Mouse (Mus musculus) spleen, adult 2 months (tissue): ENCODE measurements around the gene Rora. TPM values are rescaled to one million over a fixed set of nuclear protein-coding genes. Genes with fewer than 3 reads are reported as not detected.

Experiments used
- DNase-seq, 2 experiments: peaks; one replicate each; pipeline versions ENCODE4 v3.0.0 to v3.0.0-alpha.2; 2012 to 2021; ENCODE audit warnings: low spot score in 2 of 2, low read depth in 1 of 2
- H3K27ac ChIP-seq: fragments of 200-500 bp; 2 replicates; pipeline ENCODE4 v1.5.1; 2012; ENCODE audit warnings: low read length, inconsistent platforms; ENCODE audit not compliant: insufficient read depth
- H3K27me3 ChIP-seq: fragments of 200-500 bp; 2 replicates; pipeline ENCODE4 v1.6.1; 2012; ENCODE audit warnings: mild to moderate bottlenecking, moderate library complexity, low read length, inconsistent platforms; ENCODE audit not compliant: control insufficient read depth, insufficient read depth
- H3K36me3 ChIP-seq: fragments of 200-500 bp; 2 replicates; pipeline ENCODE4 v1.6.1; 2012; ENCODE audit warnings: mild to moderate bottlenecking, low read length, inconsistent platforms; ENCODE audit not compliant: control insufficient read depth, insufficient read depth
- H3K4me1 ChIP-seq: fragments of 200-500 bp; 2 replicates; pipeline ENCODE4 v1.6.1; 2011; ENCODE audit warnings: inconsistent platforms; ENCODE audit not compliant: control insufficient read depth, insufficient read depth, insufficient read length
- H3K4me3 ChIP-seq: fragments of 200-500 bp; 2 replicates; pipeline ENCODE4 v1.5.1; 2011; ENCODE audit warnings: mild to moderate bottlenecking, inconsistent platforms; ENCODE audit not compliant: insufficient read depth, insufficient read length; ENCODE audit errors: extremely low read depth
- CTCF ChIP-seq: fragments of 200-500 bp; IDR thresholded peaks from 2 replicates; pipeline ENCODE4 v1.5.1; 2011; ENCODE audit warnings: mild to moderate bottlenecking, inconsistent platforms; ENCODE audit not compliant: insufficient read depth, insufficient read length, insufficient replicate concordance; ENCODE audit errors: extremely low read depth
- POLR2A ChIP-seq: fragments of 200-500 bp; IDR thresholded peaks from 2 replicates; pipeline ENCODE4 v1.6.1; 2011; ENCODE audit warnings: low read depth, low read length, inconsistent platforms
- WGBS: fragments of 180-500 bp; shearing (Covaris S2); methylation state at CpG from one replicate; pipeline ENCODE4 v1.1.7; 2018; 5-methylcytosine and 5-hydroxymethylcytosine counted together
- polyA plus RNA-seq: library from polyadenylated mRNA; depleted of rRNA; stranded (reverse); fragments of >200 nt; gene quantifications from 2 replicates; pipeline ENCODE4 v1.2.3, GENCODE M21; 2012

The Rora gene
- polyA plus RNA-seq, 1 experiment: 1.7 TPM

DNA sequence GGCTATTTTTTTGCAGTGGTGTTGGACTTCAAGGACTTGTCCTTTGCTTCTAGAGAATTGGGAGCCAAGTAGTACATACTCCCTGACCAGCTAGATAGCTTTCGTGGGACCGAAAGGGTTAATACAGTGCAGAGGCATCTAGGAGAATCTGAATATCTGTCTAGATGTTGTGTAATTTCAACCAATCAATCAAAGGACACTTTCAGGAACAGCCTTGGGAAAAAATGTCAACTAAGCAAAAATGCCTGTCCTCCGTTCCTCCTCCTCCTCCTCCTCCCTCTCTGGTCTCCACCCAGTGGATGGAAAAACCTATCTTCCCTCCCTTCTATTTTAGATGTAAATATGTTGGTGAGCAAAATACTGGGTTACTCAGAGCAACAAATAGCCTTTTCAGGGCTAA lies 304.2 kb downstream of the Rora start:
- TF ChIP-seq POLR2A (no peak), CTCF (no peak)
- WGBS: 81% methylated on average over 3 of the region's 3 CpGs
- Histone ChIP-seq H3K4me3 (no peak overlapping the region), H3K36me3 (no peaks in the 10 kb centered on the region), H3K27me3 (no peaks in the 10 kb centered on the region), H3K27ac (no peak overlapping the region), H3K4me1 (no peaks in the 10 kb centered on the region; the same call in 1 of the 2 replicates)
- DNase-seq: no peak

GRCm38 (mm10) chr9:68958919-68959318 lies 305.3 kb downstream of the Rora start:
- Histone ChIP-seq H3K36me3 (no peaks in the 10 kb centered on the region), H3K4me3 (no peak overlapping the region), H3K27ac (no peak overlapping the region), H3K4me1 (no peaks in the 10 kb centered on the region; the same call in 1 of the 2 replicates), H3K27me3 (no peaks in the 10 kb centered on the region)
- DNase-seq: no peak
- TF ChIP-seq CTCF (no peak), POLR2A (no peak)
- 89% methylated on average over 5 of the region's 5 CpGs for WGBS

DNA sequence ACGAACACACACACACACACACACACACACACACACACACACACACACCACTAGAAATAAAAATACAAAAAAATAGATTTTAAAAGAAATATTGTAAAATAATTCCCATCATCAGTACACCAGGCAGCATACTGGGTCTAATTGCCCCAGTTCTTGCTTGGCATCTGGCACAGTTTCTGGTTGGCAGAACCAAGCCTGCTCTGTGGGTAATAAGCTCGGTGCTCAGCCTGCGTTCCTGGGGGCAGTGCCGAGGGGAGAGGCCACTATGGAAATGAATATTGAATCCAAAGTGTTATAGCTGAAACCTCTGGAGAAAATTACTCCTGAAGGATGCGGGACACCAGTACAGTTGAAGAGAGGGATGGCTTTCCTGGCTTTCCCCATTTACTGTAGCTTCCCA lies 310.3 kb downstream of the Rora start:
- Histone ChIP-seq H3K27ac (no peak overlapping the region), H3K27me3 (no peaks in the 10 kb centered on the region), H3K36me3 (no peaks in the 10 kb centered on the region), H3K4me1 (0 out of 2 replicates have a peak, but pooled peaks cover 3% of the 10 kb centered on the region), H3K4me3 (no peak overlapping the region)
- TF ChIP-seq CTCF (no peak), POLR2A (no peak)
- no peak for DNase-seq
- WGBS: 92% methylated on average over 5 of the region's 5 CpGs

DNA sequence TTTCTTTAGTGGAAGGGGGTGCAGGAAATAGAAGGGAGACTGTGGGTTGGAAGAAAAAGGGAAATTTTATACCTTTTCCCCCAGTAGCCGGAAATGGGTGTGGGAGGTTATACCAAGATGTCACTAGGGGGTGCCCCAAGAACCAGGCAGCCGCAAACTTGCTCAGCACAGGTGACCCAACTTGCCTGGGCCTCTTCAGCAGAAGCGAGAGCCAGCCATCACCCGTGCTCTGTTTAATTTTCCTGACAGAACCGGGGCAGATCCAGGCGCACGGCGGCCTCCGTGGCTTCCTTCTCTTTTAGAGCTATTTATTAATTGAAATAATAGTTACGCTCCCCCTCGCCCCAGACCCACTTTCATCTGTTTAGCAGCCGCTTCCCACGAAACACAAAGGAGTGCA lies 313.0 kb downstream of the Rora start:
- TF ChIP-seq CTCF (peak; percentile 10; the same call in 1 of the 2 replicates), POLR2A (no peak)
- peaks cover 5% of the 10 kb centered on the region; the same call in 1 of the 2 replicates for H3K4me1 ChIP-seq
- no peak overlapping the region for H3K27ac ChIP-seq
- no peak overlapping the region for H3K4me3 ChIP-seq
- no peaks in the 10 kb centered on the region for H3K36me3 ChIP-seq
- 56% methylated on average over 13 of the region's 13 CpGs for WGBS
- H3K27me3 ChIP-seq: no peaks in the 10 kb centered on the region
- peak; percentile 9 to 30 for DNase-seq

DNA sequence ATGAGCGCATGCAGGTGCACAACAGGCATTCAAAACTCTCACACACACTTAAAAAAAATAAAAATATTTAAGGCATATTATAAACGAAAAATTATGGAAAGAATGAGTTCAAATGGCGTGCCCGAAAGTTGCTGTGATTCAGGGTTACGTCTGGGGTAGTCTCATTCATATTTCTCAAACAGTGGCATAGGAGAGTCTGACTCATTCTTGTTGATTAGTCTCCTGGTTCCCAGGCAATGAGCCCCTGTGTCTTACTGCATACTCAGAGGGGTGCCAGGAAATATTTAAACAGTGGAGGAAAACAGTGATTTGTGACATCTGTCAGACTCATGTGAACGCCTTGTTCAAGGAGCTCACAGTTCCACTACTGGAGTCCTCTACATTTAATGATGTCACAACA lies 316.5 kb downstream of the Rora start:
- DNase-seq: no peak
- no peaks in the 10 kb centered on the region for H3K27me3 ChIP-seq
- no peak for TF ChIP-seq CTCF
- TF ChIP-seq POLR2A: no peak
- H3K4me1 ChIP-seq: peaks cover 5% of the 10 kb centered on the region; the same call in 1 of the 2 replicates
- WGBS: 88% methylated on average over 6 of the region's 6 CpGs
- H3K36me3 ChIP-seq: no peaks in the 10 kb centered on the region
- H3K4me3 ChIP-seq: no peak overlapping the region
- no peak overlapping the region for H3K27ac ChIP-seq

- Histone ChIP-seq H3K36me3 (no peaks in the 10 kb centered on the region), H3K4me1 (peaks cover 2% of the 10 kb centered on the region; the same call in 1 of the 2 replicates), H3K4me3 (no peak overlapping the region), H3K27ac (no peak overlapping the region), H3K27me3 (no peaks in the 10 kb centered on the region)
- no peak for DNase-seq
- WGBS: 85% methylated on average over 7 of the region's 7 CpGs
- TF ChIP-seq POLR2A: no peak
- TF ChIP-seq CTCF: no peak
Observed at GRCm38 (mm10) chr9:68972277-68972676, 318.7 kb downstream of the Rora start.

DNA sequence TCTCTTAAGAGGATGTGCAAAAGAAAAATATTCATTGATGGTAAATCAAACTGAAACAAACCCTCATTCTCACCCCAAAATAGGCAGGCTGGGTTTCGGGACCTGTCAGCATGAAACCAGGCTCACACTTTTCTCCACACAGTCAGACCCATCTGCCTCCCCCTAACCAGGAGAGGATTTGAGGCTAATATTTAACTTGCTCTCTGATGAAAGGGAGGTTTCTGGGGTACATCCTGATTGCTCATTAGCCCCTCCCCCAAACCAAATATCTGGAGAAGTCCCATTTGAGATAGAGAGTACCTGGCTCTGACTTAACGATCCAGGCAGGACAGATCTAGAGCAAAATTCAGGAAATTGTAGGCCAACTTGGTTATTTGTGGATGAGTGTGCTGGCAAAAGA lies 320.9 kb downstream of the Rora start:
- Histone ChIP-seq H3K27me3 (no peaks in the 10 kb centered on the region), H3K27ac (no peak overlapping the region), H3K4me3 (no peak overlapping the region), H3K4me1 (no peaks in the 10 kb centered on the region), H3K36me3 (no peaks in the 10 kb centered on the region)
- DNase-seq: no peak
- WGBS: 88% methylated on average over 2 of the region's 2 CpGs
- TF ChIP-seq POLR2A (no peak), CTCF (no peak)

DNA sequence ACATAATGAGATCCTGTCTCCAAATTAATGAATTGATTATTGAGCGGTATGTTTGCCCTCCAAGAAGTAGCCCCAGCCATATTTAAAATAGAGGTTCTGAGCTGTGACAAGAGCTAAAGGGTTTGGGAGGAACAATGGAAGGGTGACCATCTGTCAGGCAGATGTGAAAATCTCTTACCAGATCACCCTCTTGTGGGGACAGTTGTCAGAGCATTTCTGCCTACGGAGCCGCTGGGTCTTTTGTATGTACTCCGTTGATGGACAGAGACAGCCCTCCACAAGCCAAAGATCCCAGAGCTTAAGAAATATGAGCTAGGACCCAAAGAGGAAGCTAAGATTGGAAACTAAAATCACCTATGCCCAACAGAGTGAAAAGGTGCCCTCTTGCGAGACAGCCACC lies 322.6 kb downstream of the Rora start:
- no peaks in the 10 kb centered on the region for H3K27me3 ChIP-seq
- no peaks in the 10 kb centered on the region for H3K4me1 ChIP-seq
- no peak for TF ChIP-seq POLR2A
- no peak for TF ChIP-seq CTCF
- no peaks in the 10 kb centered on the region for H3K36me3 ChIP-seq
- DNase-seq: no peak
- no peak overlapping the region for H3K4me3 ChIP-seq
- no peak overlapping the region for H3K27ac ChIP-seq
- WGBS: 89% methylated on average over 5 of the region's 5 CpGs
